Mouse (Mus musculus) CD4-positive helper T cell, adult 2 months (primary cell): ENCODE results near the gene Cd68.

Experiments used
- DNase-seq: peaks from one replicate; pipeline ENCODE4 v3.0.0-alpha.2; 2012; ENCODE audit warnings: low read depth, missing footprints, low spot score

Gene Cd68

DNA sequence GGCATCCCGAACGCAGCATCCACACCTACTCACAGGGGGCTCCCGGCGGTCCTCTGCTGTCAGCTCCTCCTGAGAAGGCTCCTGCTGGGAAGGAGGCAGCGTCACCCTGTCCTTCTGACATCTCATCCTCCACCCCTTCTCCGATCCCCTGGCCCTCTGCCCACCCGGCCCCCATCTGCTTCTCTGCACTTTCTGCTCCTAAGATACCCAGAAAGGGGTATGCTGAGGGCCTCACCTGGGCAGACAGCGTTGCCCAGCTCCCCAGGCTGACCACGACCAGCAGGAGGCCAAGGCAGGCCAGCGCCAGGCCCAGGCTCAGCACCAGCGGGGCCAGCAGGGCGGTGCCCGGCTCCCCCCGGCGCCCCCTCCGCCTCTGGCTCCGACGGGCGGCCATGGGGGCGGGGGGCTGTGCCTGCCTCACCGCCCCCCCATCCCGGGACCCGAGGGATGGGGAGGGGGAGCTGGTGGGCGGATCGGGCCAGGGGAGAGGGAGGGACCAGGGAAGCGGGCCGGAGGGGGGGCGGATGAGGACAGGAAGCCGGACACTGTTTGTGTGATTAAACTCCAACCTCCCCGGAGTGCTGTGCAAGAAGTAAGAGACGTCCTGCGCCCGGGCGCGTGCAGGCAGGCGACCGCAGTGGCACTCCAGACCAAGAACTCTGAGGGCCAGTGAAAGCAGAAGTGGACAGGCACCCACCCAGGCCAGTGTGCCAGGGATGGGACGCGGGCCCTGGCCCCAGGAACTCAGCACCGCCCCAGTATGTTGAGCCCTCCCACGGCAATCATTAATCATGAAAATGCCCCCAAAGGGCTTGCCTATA lies 29.6 kb upstream of the Cd68 start, which contains the start of the genes Tnfsf12 and Tnfsfm13:
Tnfsf12 (minus strand) TSS at position 489 of the 821 bp plus-strand sequence.
Tnfsfm13 (minus strand) TSS at position 738 of the 821 bp plus-strand sequence.
- DNase-seq, result no peak

DNA sequence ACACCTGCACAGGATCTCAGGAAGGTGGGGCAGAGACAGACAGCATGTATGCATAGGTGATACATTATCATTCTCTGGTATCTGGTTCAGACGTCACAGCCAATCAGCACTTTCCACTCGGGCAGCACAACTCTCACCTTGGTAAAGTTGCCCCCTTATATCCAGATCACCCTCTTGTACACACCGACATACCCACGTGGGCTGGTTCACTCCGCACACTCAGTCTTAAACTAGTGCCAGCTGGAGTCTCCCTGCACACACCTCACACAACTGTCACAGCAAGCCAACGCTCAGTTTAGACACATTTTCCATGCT lies 29.1 kb upstream of the Cd68 start:
- DNase-seq, result no peak

DNA sequence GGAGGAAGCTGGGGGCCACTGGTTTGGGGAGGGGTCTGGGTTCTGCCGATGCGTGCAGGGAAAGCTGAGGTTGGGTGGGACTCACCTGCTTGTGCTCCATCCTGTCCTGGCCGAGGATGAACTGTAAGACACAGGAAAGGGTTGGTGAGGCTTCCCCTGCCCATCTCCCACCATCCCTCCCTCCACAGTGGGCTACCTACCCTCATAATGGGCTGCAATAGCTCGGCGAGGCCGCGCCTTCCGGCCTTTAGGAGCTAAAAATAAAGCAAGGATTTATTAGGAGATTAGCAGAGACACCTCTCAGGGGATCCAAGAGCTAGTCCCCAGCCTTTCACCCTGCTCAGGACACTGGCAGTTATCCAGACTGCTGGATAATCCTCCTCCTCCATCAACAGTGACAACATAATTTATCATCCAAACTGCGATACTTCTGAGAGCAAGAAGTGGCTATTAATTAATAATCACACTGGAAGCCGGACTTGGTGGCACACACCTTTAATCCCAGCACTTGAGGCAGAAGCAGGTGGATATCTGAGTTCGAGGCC lies 27.5 kb upstream of the Cd68 start:
- DNase-seq, result no peak

DNA sequence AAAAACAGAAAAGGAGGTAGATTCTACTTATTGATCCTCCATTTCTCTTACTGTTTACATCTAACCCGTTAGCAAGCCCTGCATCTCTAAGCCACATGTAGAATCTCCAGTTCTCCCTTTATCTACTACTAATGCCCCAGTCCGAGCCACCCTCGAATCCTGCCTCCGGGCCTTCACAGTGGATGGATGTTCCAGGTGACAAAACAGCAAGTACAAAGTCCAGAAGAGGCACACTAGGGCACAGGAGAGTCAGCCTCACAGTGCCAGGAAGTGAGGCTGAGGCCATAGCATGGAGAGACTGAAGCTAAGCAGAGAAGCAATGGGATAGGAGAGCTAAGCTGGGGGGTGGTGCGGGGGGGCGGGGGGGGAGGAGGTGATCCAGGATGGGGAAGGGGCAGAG lies 26.9 kb upstream of the Cd68 start:
- no peak for DNase-seq

DNA sequence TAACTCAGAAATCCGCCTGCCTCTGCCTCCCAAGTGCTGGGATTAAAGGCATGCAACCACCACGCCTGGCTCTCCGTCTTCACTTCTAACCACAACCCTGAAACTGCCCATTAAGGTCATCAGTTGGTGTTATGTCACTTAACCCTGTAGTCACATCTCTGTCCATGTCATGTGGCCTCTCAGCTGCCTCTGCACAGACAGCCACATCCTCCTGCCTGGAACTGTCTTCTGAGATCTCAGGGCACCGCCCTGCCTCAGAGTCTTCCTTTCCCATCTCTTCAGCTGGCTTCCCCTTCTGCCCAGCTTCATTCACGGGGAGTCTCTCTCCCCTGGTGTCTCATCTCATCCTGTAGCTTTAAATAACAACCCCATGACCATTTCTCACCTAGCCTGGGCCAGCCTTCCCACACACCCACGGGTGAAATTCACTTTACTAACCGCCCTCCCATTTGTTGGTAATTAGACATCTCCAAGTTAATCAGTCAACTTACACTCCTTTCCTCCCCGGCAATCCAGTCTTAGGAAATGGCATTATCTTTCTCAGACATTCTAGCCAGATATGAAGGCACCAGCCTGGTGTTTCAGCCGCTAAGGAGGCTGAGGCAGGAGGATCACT lies 26.4 kb upstream of the Cd68 start:
- no peak for DNase-seq

DNA sequence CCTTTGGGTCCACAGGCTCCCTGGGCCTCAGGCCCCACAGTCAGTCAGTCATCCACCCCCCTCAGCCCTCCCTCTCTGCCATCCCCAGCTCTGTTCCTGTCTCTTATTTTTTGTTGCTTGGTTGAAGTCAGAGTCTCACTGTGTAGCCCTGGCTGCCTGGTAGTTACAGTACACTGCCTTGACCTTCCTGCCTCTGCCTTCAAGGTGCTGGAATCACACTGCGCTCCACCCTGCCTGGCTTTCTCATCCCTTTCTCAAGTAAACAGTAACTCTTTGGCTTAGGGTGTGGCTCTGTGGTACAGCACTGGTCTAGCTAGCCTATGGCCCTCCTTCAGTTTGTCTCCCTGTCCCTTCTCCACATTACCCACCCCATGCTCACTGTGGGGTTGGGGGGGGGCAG lies 23.9 kb upstream of the Cd68 start:
- no peak for DNase-seq

DNA sequence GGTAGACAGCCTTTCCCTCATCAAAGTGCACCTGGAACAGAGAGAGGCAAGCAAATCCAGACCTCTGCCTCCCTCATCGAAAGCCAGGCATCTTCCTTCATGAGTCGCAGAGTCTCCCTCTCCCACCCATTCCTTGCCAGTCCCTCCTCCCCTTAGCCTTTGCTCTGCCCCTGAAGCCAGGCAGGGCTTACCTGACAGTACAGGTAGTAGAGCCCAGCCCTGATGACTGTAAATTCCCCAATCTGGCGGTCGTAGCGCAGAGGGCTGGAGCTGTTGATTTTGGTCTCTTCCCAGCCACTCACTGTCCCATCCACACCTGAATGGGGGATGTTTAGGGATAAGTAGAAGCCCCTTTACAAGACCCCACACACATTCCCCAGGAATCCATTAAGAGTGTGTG lies 21.1 kb upstream of the Cd68 start:
- no peak for DNase-seq

DNA sequence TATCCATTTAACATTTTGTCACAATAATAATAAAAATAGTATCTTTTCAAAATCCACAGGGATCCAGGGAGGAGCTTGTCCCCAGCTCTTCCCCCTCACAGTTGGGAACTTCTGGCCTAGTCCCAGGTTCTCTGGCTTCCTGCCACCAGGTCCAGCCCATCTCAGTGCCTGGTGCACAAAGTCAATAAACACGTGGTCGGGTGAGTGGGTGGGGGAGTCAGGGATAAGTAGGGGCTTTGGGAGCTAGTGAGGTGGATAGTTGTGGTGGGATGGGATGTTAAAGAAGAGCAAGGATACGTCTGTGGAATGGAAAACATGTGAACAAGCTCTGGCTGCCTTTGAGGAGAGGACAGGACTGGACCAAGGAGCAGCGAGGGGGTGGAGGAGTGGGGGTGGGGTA lies 20.4 kb upstream of the Cd68 start:
- DNase-seq, result no peak

DNA sequence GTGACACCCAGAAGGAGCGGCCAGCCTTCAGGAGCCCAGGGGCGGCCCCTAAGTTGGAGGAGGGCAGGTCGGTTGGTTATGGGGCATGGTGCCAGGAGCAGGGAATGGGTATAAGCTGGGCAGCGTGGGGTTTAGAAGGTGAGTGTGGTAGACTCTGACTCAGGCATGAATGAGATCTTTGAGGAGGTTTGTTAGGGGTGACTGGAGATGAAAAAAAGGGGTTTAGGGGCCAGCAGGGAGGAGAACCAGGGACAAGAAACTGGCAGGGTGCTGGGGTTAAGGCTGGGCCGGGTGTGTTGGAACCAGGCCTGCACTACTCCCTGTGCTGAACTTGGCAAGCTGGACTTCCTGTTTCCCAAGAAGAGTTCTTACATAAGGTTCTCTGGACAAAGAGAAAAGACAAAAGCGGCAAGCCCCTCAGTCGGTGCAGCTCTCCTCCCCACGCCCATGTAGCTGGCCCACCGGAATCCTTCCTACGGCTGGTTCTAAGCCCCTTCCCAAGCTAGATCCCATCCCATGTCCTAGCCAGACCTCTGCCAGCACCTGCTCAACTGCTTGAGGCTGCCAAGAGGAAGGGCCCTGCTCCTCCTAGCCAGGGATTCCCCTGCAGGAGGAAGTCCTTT lies 19.7 kb upstream of the Cd68 start, which contains the start of gene Tnfsf13:
Tnfsf13 (minus strand) TSS at position 259 of the 623 bp plus-strand sequence.
- DNase-seq, result no peak

DNA sequence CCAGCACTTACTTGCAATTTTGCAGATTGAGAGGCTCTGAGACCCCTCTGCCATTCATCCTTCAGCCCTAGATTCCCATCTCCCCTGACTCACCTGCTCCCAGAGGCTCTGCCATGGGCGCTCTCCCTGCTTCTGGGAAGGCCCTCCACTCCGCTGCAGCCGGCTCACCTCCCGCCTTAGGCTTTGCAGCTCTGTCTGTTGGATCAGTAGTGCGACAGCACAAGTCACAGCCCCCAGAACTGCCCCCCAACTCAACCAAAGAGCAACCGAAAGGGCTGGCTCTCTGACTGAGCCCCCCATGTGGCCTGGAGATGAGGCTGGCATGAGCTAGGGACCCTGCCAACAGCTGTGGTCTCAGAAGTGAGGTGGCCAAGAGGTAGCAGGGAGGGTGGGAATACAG lies 19.0 kb upstream of the Cd68 start:
- DNase-seq, result no peak

DNA sequence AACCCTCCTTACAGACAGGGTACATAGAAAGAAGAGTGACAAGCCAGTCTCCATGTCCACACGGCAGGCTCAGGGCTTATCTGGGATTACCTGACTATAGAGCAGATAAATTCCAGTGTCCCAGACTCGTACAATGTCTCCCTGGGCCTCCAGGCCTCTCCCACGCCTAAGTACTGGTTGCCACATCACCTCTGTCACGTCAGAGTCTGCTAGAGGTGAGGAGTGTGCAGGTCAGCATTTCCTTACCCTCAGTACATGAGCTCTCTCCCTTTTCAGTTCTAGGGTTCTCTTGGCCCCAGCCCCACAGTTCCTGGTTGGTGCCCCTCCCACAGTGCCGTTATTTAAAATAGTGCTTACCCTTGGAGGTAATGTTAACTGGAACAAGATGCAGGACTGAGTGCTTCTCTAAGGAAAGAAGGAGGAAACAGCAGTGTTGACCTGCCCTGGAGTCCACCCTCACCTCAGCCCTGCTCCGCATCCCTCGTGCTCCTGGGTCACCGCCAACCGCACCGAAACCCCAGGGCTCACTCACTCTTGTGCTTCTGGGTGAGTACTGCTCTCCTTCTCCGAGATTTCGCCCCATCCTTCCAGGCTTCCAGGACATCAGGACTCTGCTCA lies 18.3 kb upstream of the Cd68 start:
- no peak for DNase-seq

DNA sequence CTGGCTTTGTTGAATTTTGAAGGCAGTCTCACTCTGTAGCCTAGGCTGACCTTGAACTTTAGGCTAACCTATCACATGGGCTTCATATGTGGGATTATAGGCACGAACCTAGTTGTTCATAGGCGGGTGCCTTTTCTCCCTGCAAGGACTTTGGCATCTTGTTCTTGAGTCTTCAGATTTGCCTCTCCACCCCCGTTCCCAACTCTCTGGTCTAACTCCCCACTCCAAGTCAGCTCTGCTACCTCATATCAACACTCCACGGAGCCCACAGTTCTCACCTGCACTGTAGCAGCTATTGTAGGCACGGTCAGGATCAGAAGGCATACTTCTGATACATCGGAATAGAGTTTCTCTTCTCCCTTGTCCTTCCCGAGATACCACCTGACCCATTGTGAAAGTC lies 17.6 kb upstream of the Cd68 start:
- no peak for DNase-seq

DNA sequence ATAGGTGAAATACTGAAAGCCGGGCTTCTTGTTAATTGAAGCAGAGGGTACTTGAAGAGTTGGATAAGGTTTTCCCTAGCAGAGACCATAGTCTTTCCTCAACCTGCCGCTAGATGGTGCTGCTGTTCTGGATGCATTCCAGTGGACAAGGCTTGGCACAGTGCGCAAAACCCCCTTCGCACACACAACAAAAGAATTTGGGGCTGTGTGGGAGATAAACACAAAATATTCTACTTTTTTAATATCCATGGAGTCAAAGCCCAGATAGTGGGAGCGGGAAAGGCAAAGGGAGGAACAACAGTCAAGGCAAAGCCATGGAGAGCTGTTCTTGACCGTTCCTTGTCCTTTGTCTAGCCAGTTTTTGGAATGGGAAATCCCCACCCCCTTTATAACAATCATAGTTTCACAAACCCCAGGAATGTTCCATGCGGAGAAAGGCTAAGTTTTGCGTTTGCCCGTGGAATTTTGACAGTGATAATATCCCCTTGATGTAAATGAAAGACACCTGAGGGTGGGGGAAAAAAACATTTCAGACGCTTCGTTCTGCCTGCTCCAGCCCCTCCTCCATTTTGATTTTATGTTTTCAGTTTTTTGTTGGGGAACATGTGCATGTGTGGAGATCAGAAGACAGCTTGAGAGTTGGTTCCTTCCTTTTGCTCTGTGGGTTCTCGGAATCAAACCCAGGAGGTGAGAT lies 17.0 kb upstream of the Cd68 start:
- peak; percentile 87 for DNase-seq

DNA sequence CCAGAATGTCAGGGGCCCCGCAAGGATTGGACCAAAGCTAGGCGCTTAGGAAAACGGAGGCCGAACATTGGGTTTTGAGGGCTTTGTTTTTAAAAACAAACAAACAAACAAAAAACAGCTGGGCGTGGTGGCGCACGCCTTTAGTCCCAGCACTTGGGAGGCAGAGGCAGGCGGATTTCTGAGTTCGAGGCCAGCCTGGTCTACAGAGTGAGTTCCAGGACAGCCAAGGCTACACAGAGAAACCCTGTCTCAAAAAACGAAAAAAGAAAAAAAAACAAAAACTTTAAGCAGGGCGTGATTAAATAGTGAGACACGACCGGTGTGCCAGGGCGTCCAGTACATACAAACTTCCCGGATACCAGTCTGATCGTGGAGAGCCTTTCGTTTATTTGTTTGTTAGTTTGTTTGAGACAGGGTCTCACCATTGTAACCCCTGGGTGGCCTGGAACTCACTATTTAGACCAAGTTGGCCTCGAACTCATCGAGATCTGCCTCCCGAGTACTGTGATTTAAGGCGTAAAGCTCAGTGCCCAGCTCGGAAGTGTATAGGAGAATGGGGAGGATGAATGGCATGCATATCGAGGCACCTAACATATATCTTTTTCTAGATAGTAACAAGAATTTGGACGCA lies 16.4 kb upstream of the Cd68 start:
- DNase-seq, result no peak

DNA sequence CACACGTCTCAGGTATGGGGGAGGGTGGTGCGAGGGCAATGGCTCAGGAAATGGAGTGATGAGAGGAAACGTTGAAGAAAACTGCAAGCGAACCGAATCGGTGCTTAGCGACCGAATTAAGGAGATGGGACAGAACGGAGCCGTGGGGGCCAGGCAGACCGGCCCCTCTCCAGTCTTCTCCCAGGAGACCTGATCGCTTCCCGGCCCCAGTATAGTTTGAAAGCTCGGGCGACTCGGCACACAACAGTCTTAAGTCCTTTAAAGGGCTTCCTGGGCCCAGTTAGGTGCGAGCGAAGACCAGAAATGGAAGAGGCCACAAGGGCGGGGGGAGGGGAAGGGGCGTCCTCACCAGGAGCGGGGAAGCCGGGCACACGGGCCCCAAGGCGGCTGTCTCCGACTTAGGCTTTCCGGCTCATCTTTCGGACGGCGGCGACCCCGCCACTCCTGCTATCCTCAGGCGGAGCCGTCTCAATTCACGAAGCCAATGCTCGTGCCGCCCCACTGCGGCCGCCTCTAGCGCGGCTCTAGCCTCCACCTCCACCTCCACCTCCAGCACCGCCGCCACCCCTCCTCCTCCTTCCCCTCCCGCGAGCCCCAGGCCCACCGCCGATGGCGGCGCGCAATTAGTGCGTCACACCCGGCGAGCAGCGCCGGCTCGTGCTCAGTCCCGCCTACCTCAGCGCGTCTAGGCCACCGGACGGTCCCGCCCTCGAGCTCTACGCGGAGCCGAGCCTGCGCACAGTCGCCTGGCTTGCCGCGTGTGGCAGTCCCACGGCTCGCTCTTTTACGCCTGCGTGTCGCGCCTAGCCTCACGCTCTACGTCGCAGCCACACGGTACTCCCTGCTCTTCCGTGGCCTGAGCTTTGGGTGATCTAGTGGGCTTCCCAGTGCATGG lies 15.6 kb upstream of the Cd68 start, which contains the start of gene Senp3:
Senp3 (minus strand) TSS at position 771 of the 895 bp plus-strand sequence.
- peak; percentile 99 for DNase-seq

DNA sequence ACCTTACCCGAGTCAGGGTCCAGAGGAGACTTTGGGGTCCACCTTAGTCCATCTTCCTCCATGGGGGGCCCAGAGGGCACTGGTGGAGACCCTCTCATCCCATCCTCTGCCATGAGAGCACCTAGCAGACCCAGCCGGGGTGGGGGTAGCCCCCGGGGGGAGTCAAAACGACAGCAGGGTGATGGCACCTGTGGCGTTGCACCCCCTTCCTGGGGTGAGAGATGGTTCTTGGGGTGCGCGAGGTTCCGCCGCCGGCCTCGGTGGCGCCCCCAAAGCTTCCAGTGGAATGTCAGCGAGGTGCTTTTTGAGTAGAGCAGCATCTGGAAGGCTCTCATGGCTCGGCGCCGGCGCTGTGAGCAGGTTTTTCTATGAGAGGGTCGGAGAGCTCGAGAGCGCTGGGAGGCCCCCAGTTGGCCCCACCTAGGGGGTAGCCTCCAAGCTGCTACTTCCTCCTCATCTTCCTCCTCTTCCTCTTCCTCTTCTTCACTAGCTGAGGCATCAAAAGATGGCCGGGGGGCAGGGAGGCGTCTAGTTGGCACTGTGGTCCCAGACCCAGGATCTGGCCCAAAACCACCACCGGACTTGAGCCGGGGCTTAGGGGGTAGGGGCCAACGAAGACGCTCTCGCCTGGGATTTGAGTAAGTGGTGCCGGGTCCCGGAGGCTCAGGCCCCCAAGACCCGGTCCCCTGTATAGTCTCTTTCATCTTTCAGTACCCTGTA lies 14.3 kb upstream of the Cd68 start:
- DNase-seq, result no peak

DNA sequence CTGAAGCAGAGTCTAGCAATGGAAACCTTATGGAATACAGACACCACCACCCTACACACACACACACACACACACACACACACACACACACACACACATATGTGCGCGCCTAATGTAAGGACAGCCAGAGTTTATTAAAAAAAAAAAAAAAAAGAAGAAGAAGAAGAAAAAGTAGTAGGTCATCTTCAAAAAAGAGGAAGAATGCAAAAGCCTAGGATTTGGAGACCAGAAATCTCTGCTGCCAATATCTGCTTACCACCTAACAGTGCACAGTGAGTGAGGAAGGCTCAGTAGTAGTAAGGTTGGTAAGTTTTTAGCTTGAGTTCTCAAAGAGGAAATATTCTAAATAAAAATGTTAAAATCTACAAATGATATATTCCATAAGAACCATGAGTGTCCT lies 13.2 kb upstream of the Cd68 start:
- no peak for DNase-seq

DNA sequence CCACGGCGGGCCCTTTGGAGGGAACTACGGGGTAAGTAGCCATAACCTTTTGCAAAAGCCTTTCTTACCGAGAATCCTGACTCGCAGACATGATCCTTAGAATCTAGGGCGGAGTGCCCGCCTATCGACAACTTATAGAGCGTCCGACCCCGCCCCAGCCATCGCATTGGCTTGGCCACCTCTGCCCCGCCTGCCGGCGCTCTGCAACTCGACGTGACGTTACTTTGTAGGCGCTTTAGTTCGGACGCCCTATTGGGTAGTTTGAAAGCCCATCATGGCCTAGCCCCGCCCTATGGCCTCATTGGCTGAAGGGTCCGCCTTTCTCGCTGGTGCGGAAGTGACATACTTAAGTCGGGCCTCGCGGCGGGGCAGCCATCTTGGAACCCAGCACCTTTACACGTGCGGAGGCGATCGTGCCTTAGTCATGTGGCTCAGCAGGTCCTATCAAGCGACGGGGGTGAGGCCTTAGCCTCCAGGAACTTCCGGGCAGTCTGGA lies 6.3 kb upstream of the Cd68 start, which contains the start of gene Eif4a1:
Eif4a1 (minus strand) TSS at position 213 of the 496 bp plus-strand sequence.
- peak; percentile 100 for DNase-seq

DNA sequence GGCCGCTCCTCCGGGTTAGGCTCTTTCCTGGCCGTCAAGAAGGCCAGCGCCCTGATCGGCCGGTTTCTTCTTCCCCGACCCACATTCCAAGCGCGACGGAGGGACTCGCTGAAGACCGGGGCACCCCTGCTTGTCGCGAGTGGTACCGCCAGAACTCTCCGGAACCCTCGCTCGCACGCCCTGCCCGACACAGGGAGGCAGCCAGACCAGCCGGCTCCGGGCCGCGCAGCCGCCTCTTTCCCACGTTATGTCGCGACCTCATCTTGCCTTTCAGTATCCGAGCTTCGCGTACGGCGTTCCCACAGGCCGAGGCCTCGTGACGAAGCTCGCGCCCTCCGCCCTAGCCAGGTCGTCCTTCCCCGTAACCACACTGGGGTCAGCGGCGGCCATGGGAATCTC lies 5.8 kb upstream of the Cd68 start:
- DNase-seq, result no peak
